Mouse (Mus musculus) neural tube, embryonic 11.5 days (tissue): ENCODE measurements around the gene Ost4. TPM values are rescaled to one million over a fixed set of nuclear protein-coding genes. Genes with fewer than 3 reads are reported as not detected.

Experiments used
- ATAC-seq: fragments of 200-750 bp; cut with Nextera tagmentation; 2 replicates; pipeline ENCODE4 v1.8.0; 2017; ENCODE audit warnings: moderate number of reproducible peaks, mild to moderate bottlenecking, moderate TSS enrichment, moderate library complexity; ENCODE audit not compliant: insufficient read depth, low FRiP score, low TSS enrichment
- DNase-seq: peaks from one replicate; pipeline ENCODE4 v3.0.0-alpha.2; 2015; ENCODE audit warnings: low spot score
- H3K27ac ChIP-seq: fragments of 300-500 bp; sonication (generic); 2 replicates; pipeline ENCODE4 v1.5.1; 2014; ENCODE audit warnings: low read depth, mild to moderate bottlenecking, low read length
- H3K27me3 ChIP-seq: fragments of 300-500 bp; sonication (generic); 2 replicates; pipeline ENCODE4 v1.6.1; 2014; ENCODE audit warnings: mild to moderate bottlenecking, low read length, mixed read lengths; ENCODE audit not compliant: control insufficient read depth, insufficient read depth
- H3K36me3 ChIP-seq: fragments of 300-500 bp; sonication (generic); 2 replicates; pipeline ENCODE4 v1.6.1; 2014; ENCODE audit warnings: mild to moderate bottlenecking, low read length, moderate library complexity, mixed read lengths; ENCODE audit not compliant: control insufficient read depth, insufficient read depth
- H3K4me1 ChIP-seq: fragments of 300-500 bp; sonication (generic); 2 replicates; pipeline ENCODE4 v1.6.1; 2014; ENCODE audit warnings: low read length, mixed read lengths; ENCODE audit not compliant: control insufficient read depth, insufficient read depth
- H3K4me2 ChIP-seq: fragments of 300-500 bp; sonication (generic); 2 replicates; pipeline ENCODE4 v1.6.1; 2014; ENCODE audit warnings: low read depth, mild to moderate bottlenecking, moderate library complexity
- H3K4me3 ChIP-seq: fragments of 300-500 bp; sonication (generic); 2 replicates; pipeline ENCODE4 v1.5.1; 2014; ENCODE audit warnings: low read depth, low read length
- H3K9ac ChIP-seq: fragments of 300-500 bp; sonication (generic); 2 replicates; pipeline ENCODE4 v1.6.1; 2014; ENCODE audit warnings: mild to moderate bottlenecking, low read length
- H3K9me3 ChIP-seq: fragments of 300-500 bp; sonication (generic); 2 replicates; pipeline ENCODE4 v1.6.1; 2016; ENCODE audit warnings: low read length; ENCODE audit not compliant: control insufficient read depth
- WGBS: fragments of 180-500 bp; shearing (Covaris S2); extraction: QIAGEN DNeasy Blood & Tissue Kit; methylation state at CpG from one replicate; pipeline ENCODE4 v1.1.7; 2014; 5-methylcytosine and 5-hydroxymethylcytosine counted together
- polyA plus RNA-seq: library from polyadenylated mRNA; unstranded; fragments of >200 nt; fragmentation: Nextera tagmentation; extraction: Ambion mirVana; gene quantifications from 2 replicates; pipeline ENCODE4 v1.2.1, GENCODE M21; 2014

The Ost4 gene
- polyA plus RNA-seq, 1 experiment from 2014 or later: 354 TPM

- no peak overlapping the region for H3K27ac ChIP-seq
- no peaks in the 10 kb centered on the region for H3K27me3 ChIP-seq
- H3K9me3 ChIP-seq: no peaks in the 10 kb centered on the region
- H3K4me3 ChIP-seq: no peak overlapping the region
- DNase-seq: no peak
- no peak overlapping the region for H3K4me2 ChIP-seq
- no peak for ATAC-seq
- H3K4me1 ChIP-seq: peaks cover 11% of the 10 kb centered on the region; the same call in 1 of the 2 replicates
- WGBS: 92% methylated on average over 3 of the region's 3 CpGs
- H3K36me3 ChIP-seq: peaks cover 3% of the 10 kb centered on the region; the same call in 1 of the 2 replicates
- H3K9ac ChIP-seq: no peak overlapping the region
Observed at GRCm38 (mm10) chr5:30866871-30867270, 40.7 kb downstream of the Ost4 start.

DNA sequence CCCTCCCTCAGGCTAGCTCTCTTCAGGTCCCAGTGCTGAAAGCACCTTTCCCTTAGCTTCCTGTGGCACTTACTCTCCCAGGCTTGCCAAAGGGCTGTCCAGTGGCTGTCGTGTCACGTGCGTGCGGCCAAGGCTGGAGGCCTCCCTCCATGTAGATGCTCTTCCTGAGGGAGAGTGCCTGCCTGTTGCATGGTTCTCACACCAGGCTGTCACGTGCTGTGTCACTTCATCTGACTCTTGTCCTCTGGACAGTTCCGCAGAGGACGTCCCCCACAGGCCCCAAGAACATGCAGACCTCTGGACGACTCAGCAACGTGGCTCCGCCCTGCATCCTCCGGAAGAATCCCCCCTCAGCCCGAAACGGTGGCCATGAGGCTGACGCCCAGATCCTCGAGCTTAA is 43.3 kb downstream of the Ost4 start:
- H3K4me2 ChIP-seq: no peak overlapping the region
- H3K4me1 ChIP-seq: peaks cover 3% of the 10 kb centered on the region; the same call in 1 of the 2 replicates
- WGBS: 51% methylated on average over 15 of the region's 15 CpGs
- H3K9me3 ChIP-seq: no peaks in the 10 kb centered on the region
- DNase-seq: no peak
- no peaks in the 10 kb centered on the region for H3K27me3 ChIP-seq
- H3K36me3 ChIP-seq: no peaks in the 10 kb centered on the region; the same call in 1 of the 2 replicates
- no peak overlapping the region for H3K9ac ChIP-seq
- H3K4me3 ChIP-seq: no peak overlapping the region
- no peak overlapping the region for H3K27ac ChIP-seq
- ATAC-seq: no peak

- Histone ChIP-seq H3K27me3 (no peaks in the 10 kb centered on the region), H3K9me3 (no peaks in the 10 kb centered on the region), H3K27ac (no peak overlapping the region), H3K4me1 (no peaks in the 10 kb centered on the region; the same call in 1 of the 2 replicates), H3K9ac (no peak overlapping the region), H3K4me3 (no peak overlapping the region), H3K36me3 (no peaks in the 10 kb centered on the region; the same call in 1 of the 2 replicates), H3K4me2 (no peak overlapping the region)
- WGBS: 30% methylated on average over 4 of the region's 4 CpGs
- no peak for ATAC-seq
- peak; percentile 19 for DNase-seq
Observed at GRCm38 (mm10) chr5:30863852-30864251, 43.7 kb downstream of the Ost4 start.

DNA sequence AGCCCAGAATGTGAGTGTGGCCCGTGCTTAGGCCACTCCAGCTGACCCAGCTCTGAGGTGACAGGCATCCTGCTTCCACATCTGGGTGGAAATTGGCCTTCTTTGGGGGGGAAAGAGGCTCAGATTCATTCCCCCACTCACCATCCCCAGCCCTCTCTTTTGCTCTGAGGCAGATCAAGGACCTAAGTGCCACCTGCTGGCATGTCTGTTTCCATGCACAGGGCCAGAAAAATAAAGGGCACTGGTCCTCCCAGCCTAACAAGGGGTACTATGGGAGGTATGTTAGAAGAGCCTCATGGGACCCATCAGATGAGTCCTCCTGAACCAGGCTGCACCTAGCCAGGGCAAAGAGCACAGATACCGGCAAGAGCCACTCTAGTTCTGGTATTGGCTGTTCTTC is 51.5 kb downstream of the Ost4 start:
- Histone ChIP-seq H3K4me1 (no peaks in the 10 kb centered on the region), H3K9me3 (no peaks in the 10 kb centered on the region), H3K36me3 (no peaks in the 10 kb centered on the region), H3K9ac (no peak overlapping the region), H3K27me3 (no peaks in the 10 kb centered on the region), H3K4me3 (no peak overlapping the region), H3K27ac (no peak overlapping the region), H3K4me2 (no peak overlapping the region)
- ATAC-seq: no peak
- no peak for DNase-seq
- WGBS: 86% methylated on average over 2 of the region's 2 CpGs

Other genes starting within 250 kb of the Ost4 start
- 335 and 359 TPM in 2 replicates for gene Cenpa, start 241.0 kb downstream of the Ost4 start, polyA plus RNA-seq
- gene Dpysl5, start 196.2 kb downstream of the Ost4 start, polyA plus RNA-seq: 102 and 104 TPM in 2 replicates
- gene Mapre3, start 93.1 kb downstream of the Ost4 start, polyA plus RNA-seq: 38.7 and 43.7 TPM in 2 replicates
- gene Tmem214, start 39.8 kb downstream of the Ost4 start, polyA plus RNA-seq: 42.1 and 47.3 TPM in 2 replicates
- gene Agbl5, start 19.1 kb downstream of the Ost4 start, polyA plus RNA-seq: 23.2 and 25.3 TPM in 2 replicates
- 59.7 and 69.8 TPM in 2 replicates for gene Emilin1, start 5.6 kb upstream of the Ost4 start, polyA plus RNA-seq
- gene Khk, start 13.6 kb upstream of the Ost4 start, polyA plus RNA-seq: 7.9 and 9.6 TPM in 2 replicates
- 8.6 and 9.1 TPM in 2 replicates for gene Cgref1, start 37.8 kb upstream of the Ost4 start, polyA plus RNA-seq
- gene Preb, start 52.6 kb upstream of the Ost4 start, polyA plus RNA-seq: 101 and 108 TPM in 2 replicates
- not detected in 2 replicates for gene Tcf23, start 60.9 kb upstream of the Ost4 start, polyA plus RNA-seq
- 95.1 and 98.5 TPM in 2 replicates for gene Atraid, start 140.5 kb upstream of the Ost4 start, polyA plus RNA-seq
- gene Slc5a6, start 141.1 kb upstream of the Ost4 start, polyA plus RNA-seq: 9.3 and 9.7 TPM in 2 replicates
- gene Cad, start 147.0 kb upstream of the Ost4 start, polyA plus RNA-seq: 27.9 and 28.2 TPM in 2 replicates
- gene Dnajc5g, start 198.5 kb upstream of the Ost4 start, polyA plus RNA-seq: not detected in 2 replicates
- 8.1 and 9.2 TPM in 2 replicates for gene Slc30a3, start 200.4 kb upstream of the Ost4 start, polyA plus RNA-seq
- gene Trim54, start 208.9 kb upstream of the Ost4 start, polyA plus RNA-seq: 0.45 and 0.81 TPM in 2 replicates
- gene Ucn, start 231.0 kb upstream of the Ost4 start, polyA plus RNA-seq: not detected in 2 replicates
- 44.8 and 52.2 TPM in 2 replicates for gene Mpv17, start 246.5 kb upstream of the Ost4 start, polyA plus RNA-seq